In genomic region chr1:71680046-71680672, GRCm38 (mm10) we compare ENCODE assay signal across 27 mouse cellular contexts. TPM values are rescaled to one million over a fixed set of nuclear protein-coding genes. Genes with fewer than 3 reads are reported as not detected.
DNase-seq lines count a peak whose midpoint lies in the region; ATAC-seq and TF ChIP-seq lines count a peak whose summit lies in the region.
"Had no signal": no experiment of that assay in that cellular context is flagged by ENCODE, and none has a peak within 500 bp of the region (broad histone marks: within the 10 kb centered on the region; RNA-seq: fewer than 3 reads in every experiment).

No protein-coding gene starts in this region.

- H3K4me2 ChIP-seq in forebrain, embryonic 14.5 days (ENCODE audit: low read length) = no peak overlapping the region
- H3K4me2 ChIP-seq in forebrain, embryonic 13.5 days = no peak overlapping the region
- no peak overlapping the region for H3K4me2 ChIP-seq in hindbrain, embryonic 14.5 days (replicated peaks)
- H3K4me2 ChIP-seq: embryonic facial prominence, embryonic 12.5 days; heart, embryonic 11.5 days had no signal

- TF ChIP-seq CTCF in brain, embryonic 14.5 days (IDR thresholded peaks at IDR 0.05; ENCODE audit: borderline replicate concordance, extremely low read depth, insufficient read depth, insufficient read length) = no peak

- H3K4me1 ChIP-seq in forebrain, embryonic 14.5 days (ENCODE audit: control insufficient read depth, insufficient read depth, low read length) = no peaks in the 10 kb centered on the region
- H3K4me1 ChIP-seq in forebrain, embryonic 13.5 days = no peaks in the 10 kb centered on the region
- no peaks in the 10 kb centered on the region for H3K4me1 ChIP-seq in hindbrain, embryonic 14.5 days (replicated peaks; ENCODE audit: control insufficient read depth, insufficient read depth, low read length)
- H3K4me1 ChIP-seq: forebrain, embryonic 10.5 days had no signal

- no peaks in the 10 kb centered on the region for H3K36me3 ChIP-seq in forebrain, embryonic 14.5 days (ENCODE audit: control insufficient read depth, insufficient read depth, low read length)
- H3K36me3 ChIP-seq in forebrain, embryonic 13.5 days (ENCODE audit: poor library complexity, severe bottlenecking) = no peaks in the 10 kb centered on the region
- no peaks in the 10 kb centered on the region for H3K36me3 ChIP-seq in hindbrain, embryonic 14.5 days (replicated peaks; ENCODE audit: control insufficient read depth, insufficient read depth)
- H3K36me3 ChIP-seq: embryonic facial prominence, embryonic 12.5 days; forebrain, embryonic 10.5 days; G1E had no signal

- DNase-seq in forebrain, embryonic 14.5 days (ENCODE audit: low spot score) = peak; percentile 32
- peak; percentile 73 for DNase-seq in Muller cell, postnatal 12 days (ENCODE audit: inconsistent ontology term)
- DNase-seq in brain, embryonic 14.5 days (ENCODE audit: low read depth) = peak; percentile 53
- no peak for DNase-seq in layer of hippocampus, adult 9-11 months
- DNase-seq in testis, postnatal 10 days (ENCODE audit: low spot score) = no peak
- DNase-seq in hindbrain, embryonic 14.5 days (ENCODE audit: low spot score) = no peak
- DNase-seq: adrenal gland, adult 2 months; adrenal gland, postnatal 25 days; cerebellum, adult 11 months; cerebellum, adult 8-10 months; cerebellum, postnatal 14 days; embryo, embryonic 11 days; gastrocnemius, postnatal 14 days; heart, adult 2 months; heart, postnatal 36 days had no signal

- H3K9ac ChIP-seq in forebrain, embryonic 14.5 days (ENCODE audit: low read length) = no peak overlapping the region
- H3K9ac ChIP-seq in forebrain, embryonic 13.5 days = no peak overlapping the region
- H3K9ac ChIP-seq in hindbrain, embryonic 14.5 days = no peak overlapping the region
- H3K9ac ChIP-seq: embryonic facial prominence, embryonic 12.5 days had no signal

- H3K27ac ChIP-seq in forebrain, embryonic 14.5 days (ENCODE audit: low read depth, low read length) = no peak overlapping the region
- H3K27ac ChIP-seq in forebrain, embryonic 13.5 days = no peak overlapping the region
- H3K27ac ChIP-seq in hindbrain, embryonic 14.5 days = no peak overlapping the region
- H3K27ac ChIP-seq: embryonic facial prominence, embryonic 12.5 days; forebrain, embryonic 10.5 days; heart, adult 2 months had no signal

- H3K9me3 ChIP-seq in forebrain, embryonic 14.5 days (replicated peaks; ENCODE audit: control insufficient read depth, low read length) = no peaks in the 10 kb centered on the region
- no peaks in the 10 kb centered on the region for H3K9me3 ChIP-seq in forebrain, embryonic 13.5 days (replicated peaks)
- no peaks in the 10 kb centered on the region for H3K9me3 ChIP-seq in hindbrain, embryonic 14.5 days (ENCODE audit: control insufficient read depth, low read length)
- H3K9me3 ChIP-seq: embryonic facial prominence, embryonic 12.5 days; forebrain, embryonic 10.5 days; G1E had no signal

- H3K4me3 ChIP-seq in forebrain, embryonic 14.5 days (ENCODE audit: low read depth, low read length) = no peak overlapping the region
- no peak overlapping the region for H3K4me3 ChIP-seq in forebrain, embryonic 13.5 days
- H3K4me3 ChIP-seq in hindbrain, embryonic 14.5 days (replicated peaks; ENCODE audit: low read length) = no peak overlapping the region
- H3K4me3 ChIP-seq: embryonic facial prominence, embryonic 12.5 days; forebrain, embryonic 10.5 days; heart, adult 2 months had no signal

- TF ChIP-seq POLR2A in brain, embryonic 14.5 days (IDR thresholded peaks at IDR 0.05; ENCODE audit: borderline replicate concordance, extremely low read depth, insufficient read depth, insufficient read length, poor library complexity, severe bottlenecking) = no peak

- ATAC-seq in forebrain, embryonic 14.5 days = no peak
- ATAC-seq in forebrain, embryonic 13.5 days = no peak
- ATAC-seq in hindbrain, embryonic 14.5 days (ENCODE audit: low FRiP score) = no peak
- ATAC-seq: activated CD4-positive, CD25-positive, alpha-beta regulatory T cell, adult 4 months; CD4-positive, CD25-positive, alpha-beta regulatory T cell, adult 4 months; forebrain, embryonic 16.5 days; hindbrain, embryonic 16.5 days; inflammation-experienced regulatory T-cells, adult 6 months; intestine, postnatal 0 days; Patski had no signal

- 47% methylated on average over 8 of the region's 8 CpGs for WGBS in forebrain, embryonic 14.5 days
- 59% methylated on average over 8 of the region's 8 CpGs for WGBS in forebrain, embryonic 13.5 days
- WGBS in hindbrain, embryonic 14.5 days = 74% methylated on average over 8 of the region's 8 CpGs

- H3K27me3 ChIP-seq in forebrain, embryonic 14.5 days (replicated peaks; ENCODE audit: control insufficient read depth, insufficient read depth, low read length) = no peaks in the 10 kb centered on the region
- no peaks in the 10 kb centered on the region for H3K27me3 ChIP-seq in forebrain, embryonic 13.5 days
- no peaks in the 10 kb centered on the region for H3K27me3 ChIP-seq in hindbrain, embryonic 14.5 days (ENCODE audit: control insufficient read depth, insufficient read depth, low read length)
- H3K27me3 ChIP-seq: embryonic facial prominence, embryonic 12.5 days; Patski had no signal

RNA-seq across cellular contexts. Expression of gene Fn1, which starts 27.2 kb away (rescaled TPM):
- polyA plus RNA-seq in forebrain, embryonic 14.5 days (2014; fragmentation: Nextera tagmentation; extraction: Ambion mirVana) = 22.5 and 34.9 TPM in 2 replicates
- 31.2 and 38.3 TPM in 2 replicates for polyA plus RNA-seq in forebrain, embryonic 13.5 days (2015; fragmentation: Nextera tagmentation; extraction: Ambion mirVana)
- polyA plus RNA-seq in brain, embryonic 14.5 days (2012; rRNA removed) = 72.1 and 113 TPM in 2 replicates
- polyA plus RNA-seq in hindbrain, embryonic 14.5 days (2014; fragmentation: Nextera tagmentation; extraction: Ambion mirVana) = 33.6 and 39.5 TPM in 2 replicates

Comparison
In these comparisons a context has a peak if more than half of its experiments do, and no peak if none do; other contexts are left out.
1. DNase-seq: peak in forebrain, embryonic 14.5 days (single experiment), Muller cell, postnatal 12 days (single experiment) and brain, embryonic 14.5 days (single experiment); none in layer of hippocampus, adult 9-11 months (single experiment), testis, postnatal 10 days (single experiment) and hindbrain, embryonic 14.5 days (single experiment).